22 mouse cellular contexts compared by ENCODE assay signal in the genomic region with DNA sequence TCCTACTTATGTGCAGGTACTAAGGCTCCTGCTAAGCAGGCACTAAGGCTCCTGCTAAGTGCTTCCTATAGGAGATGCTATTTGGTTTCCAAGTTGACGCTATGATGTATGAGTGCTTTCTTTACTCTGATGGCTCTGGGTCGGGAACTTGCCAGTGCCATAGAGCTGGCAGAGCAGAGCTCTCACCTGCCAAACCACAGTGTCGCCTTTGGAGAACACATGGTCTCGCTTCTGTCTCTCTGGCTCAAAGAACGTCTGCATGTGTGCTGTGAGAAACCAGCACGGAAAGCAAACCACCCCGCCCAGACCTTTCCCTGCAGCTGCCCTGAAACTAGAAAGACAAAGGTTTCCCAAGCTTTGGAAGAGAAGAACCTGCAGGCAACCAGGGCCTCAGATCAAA.
A peak's percentile ranks its signal among the peaks of the same experiment; 100 is the strongest.
DNase-seq lines count a peak whose midpoint lies in the region; ATAC-seq and TF ChIP-seq lines count a peak whose summit lies in the region.
"Had no signal": no experiment of that assay in that cellular context is flagged by ENCODE, and none has a peak within 500 bp of the region (broad histone marks: within the 10 kb centered on the region; RNA-seq: fewer than 3 reads in every experiment).

No protein-coding gene starts in this region.

- no peak overlapping the region for H3K4me2 ChIP-seq in lung, postnatal 0 days (replicated peaks; ENCODE audit: low read depth, low read length)
- H3K4me2 ChIP-seq: embryonic facial prominence, embryonic 12.5 days; forebrain, embryonic 15.5 days; heart, embryonic 12.5 days; hindbrain, embryonic 14.5 days; intestine, embryonic 15.5 days; kidney, embryonic 15.5 days had no signal

- ATAC-seq in cerebellum, adult (ENCODE audit: insufficient number of reproducible peaks, low FRiP score, low TSS enrichment), result peak; percentile 93
- no peak for ATAC-seq in lung, postnatal 0 days
- ATAC-seq: CD4-positive, CD25-positive, alpha-beta regulatory T cell, adult 4 months; forebrain, embryonic 15.5 days; intestine, embryonic 15.5 days had no signal

- no peak for TF ChIP-seq CTCF in cerebellum, adult 2 months (IDR thresholded peaks at IDR 0.05; ENCODE audit: borderline replicate concordance, insufficient read depth, low read depth, low read length)
- no peak for TF ChIP-seq CTCF in lung, postnatal 0 days (IDR thresholded peaks at IDR 0.05)

- H3K9me3 ChIP-seq in lung, postnatal 0 days (ENCODE audit: low read length), result no peaks in the 10 kb centered on the region
- H3K9me3 ChIP-seq: embryonic facial prominence, embryonic 12.5 days; forebrain, embryonic 15.5 days; G1E; heart, embryonic 12.5 days; hindbrain, embryonic 10.5 days; intestine, embryonic 15.5 days; kidney, embryonic 15.5 days had no signal

- H3K4me1 ChIP-seq in cerebellum, adult 2 months (ENCODE audit: control insufficient read depth, insufficient read depth, low read length), result peaks cover 6% of the 10 kb centered on the region; the same call in 1 of the 2 replicates
- no peaks in the 10 kb centered on the region for H3K4me1 ChIP-seq in lung, postnatal 0 days (ENCODE audit: insufficient read depth, low read depth, low read length)
- H3K4me1 ChIP-seq: embryonic facial prominence, embryonic 12.5 days; intestine, embryonic 15.5 days had no signal

- no peak for DNase-seq in cerebellum, postnatal 4 days (ENCODE audit: low spot score in 2 of 2)
- peak; percentile 85 for DNase-seq in brain, adult 2 months (ENCODE audit: low read depth, low spot score)
- DNase-seq in cerebellum, adult 2 months, result peak; percentile 47 to 65
- peak; percentile 60 to 63 for DNase-seq in cerebellum, postnatal 10 days
- no peak for DNase-seq in thymus, adult 18-20 months
- DNase-seq in embryo, embryonic 10 days (ENCODE audit: low spot score), result no peak
- no peak for DNase-seq in lung, postnatal 0 days (ENCODE audit: low spot score)
- DNase-seq: adrenal gland, postnatal 14 days; B cell, adult 2 months; gastrocnemius, postnatal 10 days; heart, adult 2 months; kidney, adult 2 months had no signal

- no peak overlapping the region for H3K4me3 ChIP-seq in cerebellum, adult 2 months (replicated peaks; ENCODE audit: insufficient read depth, low read depth, low read length)
- H3K4me3 ChIP-seq in lung, postnatal 0 days (ENCODE audit: low read depth, low read length), result no peak overlapping the region
- H3K4me3 ChIP-seq: embryonic facial prominence, embryonic 12.5 days; forebrain, embryonic 15.5 days; heart, adult 2 months; heart, embryonic 12.5 days; hindbrain, embryonic 10.5 days; intestine, embryonic 15.5 days; kidney, embryonic 15.5 days had no signal

- H3K27ac ChIP-seq in cerebellum, adult 2 months (ENCODE audit: insufficient read depth, low read length), result no peak overlapping the region
- no peak overlapping the region for H3K27ac ChIP-seq in lung, postnatal 0 days (ENCODE audit: low read length)
- H3K27ac ChIP-seq: embryonic facial prominence, embryonic 12.5 days; forebrain, embryonic 15.5 days; heart, adult 2 months; hindbrain, embryonic 10.5 days; hindbrain, embryonic 14.5 days; intestine, embryonic 15.5 days; kidney, embryonic 15.5 days had no signal

- no peaks in the 10 kb centered on the region for H3K36me3 ChIP-seq in lung, postnatal 0 days (ENCODE audit: insufficient read depth, low read length)
- H3K36me3 ChIP-seq: forebrain, embryonic 15.5 days; G1E; intestine, embryonic 15.5 days; kidney, embryonic 15.5 days had no signal

- no peak for TF ChIP-seq POLR2A in cerebellum, adult 2 months (IDR thresholded peaks at IDR 0.05; ENCODE audit: borderline replicate concordance, insufficient read depth, low read length)

- no peaks in the 10 kb centered on the region for H3K27me3 ChIP-seq in cerebellum, adult 2 months (ENCODE audit: control insufficient read depth, insufficient read depth, low read length)
- H3K27me3 ChIP-seq in lung, postnatal 0 days (replicated peaks; ENCODE audit: insufficient read depth, low read length), result no peaks in the 10 kb centered on the region
- H3K27me3 ChIP-seq: embryonic facial prominence, embryonic 12.5 days; forebrain, embryonic 15.5 days; heart, embryonic 12.5 days; intestine, embryonic 15.5 days; kidney, embryonic 15.5 days had no signal

- 20% methylated on average over 7 of the region's 7 CpGs for WGBS in cerebellum, adult 2 months
- 75% methylated on average over 7 of the region's 7 CpGs for WGBS in lung, postnatal 0 days

- H3K9ac ChIP-seq in lung, postnatal 0 days (replicated peaks; ENCODE audit: low read depth), result no peak overlapping the region
- H3K9ac ChIP-seq: embryonic facial prominence, embryonic 12.5 days; forebrain, embryonic 15.5 days; heart, embryonic 12.5 days; hindbrain, embryonic 14.5 days; intestine, embryonic 15.5 days; kidney, embryonic 15.5 days had no signal

- no peak for TF ChIP-seq EP300 in lung, postnatal 0 days (IDR thresholded peaks at IDR 0.05)

Comparison
In these comparisons a context has a peak if more than half of its experiments do, and no peak if none do; other contexts are left out.
1. DNase-seq: peak in brain, adult 2 months (single experiment), cerebellum, adult 2 months (2 of 2) and cerebellum, postnatal 10 days (2 of 2); none in cerebellum, postnatal 4 days (0 of 2), thymus, adult 18-20 months (0 of 2), embryo, embryonic 10 days (single experiment) and lung, postnatal 0 days (single experiment).